Mouse (Mus musculus) ZHBTc4 (cell line): Measurements from ENCODE around the gene Wnk2.

Source experiments
- DNase-seq: peaks from one replicate; pipeline ENCODE4 v3.0.0-alpha.2; 2011; ENCODE audit warnings: low read depth, low spot score

Wnk2 gene

GRCm38 (mm10) chr13:49147858-49148226 is at the start of gene Wnk2:
TSS of gene Wnk2 (minus strand) at chr13:49148014.
- peak; percentile 87 for DNase-seq

GRCm38 (mm10) chr13:49196766-49197165 is 49.0 kb upstream of the Wnk2 start:
- DNase-seq: no peak

GRCm38 (mm10) chr13:49196211-49196610 is 48.4 kb upstream of the Wnk2 start:
- DNase-seq: no peak

- no peak for DNase-seq
Measured at GRCm38 (mm10) chr13:49195651-49196050, 47.8 kb upstream of the Wnk2 start.

GRCm38 (mm10) chr13:49194811-49195210 is 47.0 kb upstream of the Wnk2 start:
- DNase-seq: no peak

GRCm38 (mm10) chr13:49193650-49194049 is 45.8 kb upstream of the Wnk2 start:
- no peak for DNase-seq

DNA sequence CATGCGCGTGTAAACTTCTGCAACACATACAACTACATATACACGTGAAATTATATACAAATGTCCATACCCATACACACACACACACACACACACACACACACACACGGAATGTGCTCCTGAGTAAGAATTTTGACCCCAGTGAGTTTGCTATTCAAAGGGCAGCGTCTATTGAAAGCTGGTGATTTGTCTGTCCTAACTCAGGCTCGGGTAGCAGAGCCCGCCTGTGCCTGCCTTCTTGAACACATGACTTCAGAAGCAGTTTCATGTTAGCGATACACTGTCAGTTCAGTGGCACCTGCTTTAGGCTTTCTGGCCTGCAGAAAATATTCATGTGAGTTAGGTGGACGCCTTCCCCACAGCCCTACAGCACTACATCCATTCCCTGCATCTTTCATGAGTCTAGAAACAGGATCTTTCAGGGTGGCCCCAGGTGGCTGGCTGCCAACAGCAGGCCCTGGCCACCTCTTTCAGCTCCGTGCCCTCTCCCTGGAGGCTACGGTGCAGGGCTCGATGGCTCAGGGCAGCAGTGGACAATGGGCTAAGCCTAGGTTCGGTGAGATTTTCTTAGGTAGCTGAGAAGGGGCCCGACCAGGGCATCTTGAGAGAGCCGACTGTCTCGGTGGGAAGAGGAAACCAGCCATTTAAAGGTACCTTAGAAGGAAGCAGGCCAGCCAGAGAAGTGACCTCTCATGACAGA is 44.5 kb upstream of the Wnk2 start:
- DNase-seq: no peak

DNA sequence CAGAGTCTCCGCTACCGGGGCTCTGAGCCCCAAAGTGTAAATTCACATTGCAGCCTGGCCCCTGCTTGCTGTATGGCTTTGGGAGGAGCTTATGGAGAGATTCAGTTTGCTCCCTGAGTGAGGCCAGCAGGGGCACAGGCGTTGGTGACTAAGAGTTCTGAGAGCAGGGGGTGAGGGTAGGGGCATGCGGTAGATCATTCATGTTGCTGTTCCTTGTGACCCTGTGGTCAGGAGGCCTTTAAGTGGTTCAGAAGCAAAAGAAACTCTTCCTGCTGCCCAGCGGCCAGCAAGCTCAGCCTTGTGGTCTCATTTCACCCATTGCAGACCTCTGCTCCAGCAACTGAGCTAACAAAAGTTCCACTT is 43.8 kb upstream of the Wnk2 start:
- no peak for DNase-seq

DNA sequence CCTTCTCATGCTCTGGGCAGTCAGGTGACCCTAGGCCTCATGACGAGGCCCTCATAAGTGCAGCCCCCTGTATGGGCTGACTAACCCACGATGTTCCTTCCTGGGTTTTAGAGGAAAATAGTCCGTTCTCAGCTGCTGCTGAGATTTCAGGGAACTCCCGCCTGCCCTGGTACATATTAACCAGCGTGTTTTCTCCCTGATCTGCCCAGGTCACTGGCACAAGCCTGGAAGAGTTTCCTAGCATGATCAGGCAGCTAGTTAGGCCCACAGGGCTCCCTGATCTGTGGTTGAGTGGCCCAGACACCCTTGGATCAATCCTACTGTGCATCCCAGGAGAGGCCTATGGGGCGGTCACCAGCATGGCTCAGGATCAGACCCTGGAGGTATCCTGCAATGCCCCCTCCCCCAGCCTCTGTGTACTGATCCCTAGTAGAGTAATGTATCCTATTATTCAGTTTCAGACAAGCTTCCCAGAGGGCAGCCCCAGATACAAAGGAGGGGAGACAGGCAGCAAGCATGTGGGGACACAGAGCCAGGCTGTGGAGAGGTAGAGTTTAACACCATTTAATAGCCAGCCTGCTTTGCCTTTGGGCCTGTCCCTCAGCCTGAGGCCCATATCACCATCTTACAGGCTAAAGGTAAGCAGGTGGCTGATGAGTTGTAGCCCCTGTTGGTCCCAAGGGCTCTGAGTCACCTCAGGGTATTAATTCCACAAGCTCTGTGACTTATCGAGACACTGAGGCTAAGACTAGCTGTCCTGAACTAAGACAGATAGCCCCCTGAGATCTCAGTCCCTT is 43.3 kb upstream of the Wnk2 start:
- DNase-seq: no peak

- DNase-seq: no peak
Measured at GRCm38 (mm10) chr13:49189970-49190870, 42.4 kb upstream of the Wnk2 start.

- DNase-seq: no peak
Measured at GRCm38 (mm10) chr13:49188966-49189360, 41.1 kb upstream of the Wnk2 start.

DNA sequence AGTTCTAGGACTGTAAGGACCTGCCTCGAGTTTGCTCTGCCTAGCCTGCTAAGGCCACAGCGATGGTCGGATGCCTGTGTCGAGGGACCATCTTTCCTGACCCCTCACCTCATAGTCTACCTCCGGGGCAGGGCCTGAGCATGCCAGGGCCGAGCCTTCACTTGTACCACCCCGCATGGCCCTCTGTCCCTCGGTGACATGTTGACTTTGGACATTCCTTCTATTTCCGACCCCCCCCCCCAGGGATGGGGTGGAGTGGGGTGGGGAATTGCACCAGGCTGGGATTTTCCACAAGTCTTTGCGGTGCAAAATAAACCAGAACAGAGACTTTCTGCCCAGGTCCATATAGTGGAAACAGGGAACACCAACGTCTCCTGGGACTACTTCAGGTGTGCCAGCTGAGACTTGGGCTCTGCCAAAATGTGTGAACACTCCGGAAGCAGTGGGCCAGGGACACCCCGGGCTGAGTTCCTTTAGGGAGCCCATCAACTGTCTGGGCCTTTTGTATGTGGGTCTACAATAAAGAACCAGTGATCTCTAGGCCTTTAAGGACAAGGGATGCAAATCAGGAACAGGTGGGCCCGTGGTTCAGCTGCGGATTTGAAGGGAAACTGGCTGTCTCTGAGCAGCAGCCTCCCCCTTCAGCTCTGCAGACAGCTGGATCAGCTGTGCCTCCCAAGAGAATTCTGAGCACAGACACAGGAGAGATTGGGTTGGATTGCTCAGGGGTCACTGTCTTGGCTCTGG is 40.6 kb upstream of the Wnk2 start:
- DNase-seq: peak; percentile 31

DNA sequence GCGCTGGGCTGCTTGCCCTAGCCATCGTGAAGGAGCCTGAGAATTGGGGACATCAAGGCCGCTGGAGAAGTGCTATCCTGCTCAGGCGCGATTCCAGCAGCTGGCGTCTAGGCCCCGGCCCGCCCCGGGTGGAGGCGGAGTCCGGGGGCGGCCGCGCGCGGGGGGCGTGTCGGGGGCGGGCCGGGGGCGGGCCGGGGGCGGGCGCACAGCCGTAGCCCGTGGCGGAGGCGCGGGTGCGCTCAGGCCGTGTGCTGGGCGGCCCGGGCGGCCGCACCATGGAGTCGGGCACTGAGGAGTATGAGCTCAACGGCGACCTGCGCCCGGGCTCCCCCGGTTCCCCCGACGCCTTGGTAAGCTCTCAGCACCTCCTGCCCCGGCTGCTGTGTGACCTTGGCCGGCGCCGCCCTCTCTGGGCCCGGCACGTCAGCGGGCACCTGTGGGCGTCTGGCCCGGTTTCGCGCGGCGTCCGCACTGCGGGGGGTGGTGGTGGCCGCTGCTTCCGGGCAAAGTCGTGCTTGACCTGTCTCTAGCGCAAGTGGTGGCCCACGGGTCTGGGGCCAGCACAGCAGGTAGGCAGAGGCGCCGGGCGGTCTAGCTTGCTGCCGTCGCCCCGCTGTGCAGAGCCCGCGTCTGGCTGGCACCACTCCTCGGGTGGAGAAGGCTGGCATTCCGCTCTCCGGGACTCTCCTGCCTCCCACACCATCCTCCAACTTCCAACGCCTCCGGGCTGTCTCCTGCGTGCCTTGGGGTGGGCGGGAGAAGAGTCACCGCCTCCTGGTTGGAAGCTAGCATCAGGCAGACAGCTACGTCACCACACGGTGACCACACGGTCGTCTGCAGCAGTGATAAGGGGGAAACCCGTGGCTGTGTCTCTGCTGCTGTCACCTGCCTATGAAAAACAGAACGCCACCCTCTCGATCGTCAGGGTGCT is 39.7 kb upstream of the Wnk2 start, which contains the start of gene Ninj1:
TSS of gene Ninj1 (plus strand) at position 198 of the 931 bp plus-strand sequence.
- peak; percentile 82 for DNase-seq

- DNase-seq: no peak
Measured at GRCm38 (mm10) chr13:49186798-49187287, 39.0 kb upstream of the Wnk2 start.

GRCm38 (mm10) chr13:49183646-49184045 is 35.8 kb upstream of the Wnk2 start:
- DNase-seq: no peak

DNA sequence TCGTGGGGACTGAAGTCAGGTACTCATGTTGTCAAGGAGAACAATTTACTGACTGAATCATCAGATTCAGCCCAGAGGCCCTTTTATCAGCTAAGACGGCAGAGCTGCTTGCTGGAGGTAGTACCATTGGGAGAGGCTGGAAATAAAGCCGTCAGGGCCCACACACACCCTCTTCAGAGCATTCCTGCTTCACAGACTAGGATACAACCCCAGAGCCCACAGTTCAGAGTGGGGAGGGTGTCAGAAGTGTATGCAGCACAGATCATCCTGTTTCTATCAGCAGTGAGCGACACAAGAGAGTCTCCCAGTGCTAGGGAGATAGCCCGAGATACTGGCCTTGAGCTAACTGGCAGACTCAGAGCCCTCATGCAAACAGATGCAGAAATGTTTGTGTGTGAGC is 35.3 kb upstream of the Wnk2 start:
- DNase-seq: no peak

GRCm38 (mm10) chr13:49181411-49181984 is 33.7 kb upstream of the Wnk2 start:
- peak; percentile 53 for DNase-seq

DNA sequence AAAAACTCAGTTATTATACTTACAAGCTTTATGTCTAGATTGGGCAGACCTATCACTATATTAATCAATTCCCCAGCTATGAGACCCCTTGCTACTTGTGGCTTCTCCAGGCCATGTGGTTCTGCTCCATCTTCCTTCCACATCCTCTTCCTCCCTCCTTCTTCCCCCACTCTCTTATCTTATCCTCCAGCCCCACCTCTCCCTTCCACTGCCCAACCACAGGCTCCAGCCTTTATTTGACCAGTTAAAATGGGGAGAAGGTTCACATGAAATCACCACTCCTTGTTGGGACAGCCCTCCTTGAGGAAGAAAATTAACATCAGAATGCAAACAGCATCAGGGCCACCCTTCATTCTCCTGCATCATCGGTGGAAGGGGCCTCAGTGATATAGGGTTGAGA is 32.9 kb upstream of the Wnk2 start:
- no peak for DNase-seq

DNA sequence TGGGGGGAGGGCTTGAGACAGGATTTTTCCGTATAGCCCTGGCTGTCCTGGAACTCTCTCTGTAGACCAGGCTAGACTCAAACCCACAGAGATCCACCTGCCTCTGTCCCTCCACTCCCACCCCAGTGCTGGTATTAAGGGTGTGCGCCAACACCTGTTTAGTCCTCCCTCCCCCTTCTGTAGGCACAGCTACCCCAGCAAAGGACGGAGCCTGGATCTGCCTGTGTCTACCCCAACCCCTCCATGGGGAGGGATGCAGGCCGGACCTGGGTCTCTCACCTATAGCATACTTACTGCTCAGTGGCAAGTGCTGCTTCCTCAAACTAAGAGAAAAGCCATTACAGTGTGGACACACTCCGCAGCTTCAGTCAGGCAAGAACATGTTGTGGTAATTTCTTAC is 32.5 kb upstream of the Wnk2 start:
- DNase-seq: no peak
